Mouse (Mus musculus) retina, adult 2 months (tissue): Measurements from ENCODE around the gene Olfr301.

ENCODE experiments used
- DNase-seq: peaks from one replicate; pipeline ENCODE4 v3.0.0-alpha.2; 2012; ENCODE audit warnings: low read depth, low spot score

Olfr301 gene

DNA sequence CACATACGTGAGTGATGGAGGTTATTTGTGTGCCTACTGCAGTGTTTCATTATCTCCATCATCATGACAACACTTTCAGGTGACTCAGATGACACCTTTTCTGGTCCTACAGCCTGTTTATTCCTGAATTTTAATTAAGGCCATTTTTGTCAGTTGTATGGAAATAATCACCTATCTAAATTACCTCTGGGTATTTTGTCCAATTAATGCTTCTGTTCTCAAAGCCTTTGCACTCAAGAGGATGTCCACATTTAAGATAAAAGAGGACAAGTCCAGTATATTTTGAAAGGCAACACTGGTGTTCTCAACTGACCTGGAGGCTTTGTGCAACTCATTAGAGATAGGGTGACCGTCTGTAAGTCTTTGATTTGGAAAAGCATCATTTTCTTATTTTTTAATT lies at the start of gene Olfr301:
Gene Olfr301 (plus strand): TSS at position 301 of the 400 bp plus-strand sequence.
- no peak for DNase-seq

DNA sequence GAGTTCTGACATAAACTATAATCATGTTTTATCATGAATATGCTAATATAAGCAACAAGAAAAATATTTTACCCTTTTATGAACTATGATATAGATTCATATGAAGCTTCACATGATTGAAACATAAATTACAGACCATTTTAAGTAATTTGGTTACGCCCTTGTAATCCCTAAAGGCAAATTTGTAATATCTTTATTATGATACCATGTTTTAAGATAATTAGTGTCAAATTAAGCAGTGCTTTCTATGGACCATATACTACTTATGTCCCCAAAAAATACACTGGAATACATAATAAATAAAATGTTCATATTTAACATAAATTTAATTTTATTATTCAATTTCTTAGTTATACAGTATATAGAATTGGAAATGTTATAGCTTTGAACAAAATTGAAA lies 36.8 kb upstream of the Olfr301 start, which contains the start of gene Olfr305:
Gene Olfr305 (minus strand): TSS at position 101 of the 400 bp plus-strand sequence.
- no peak for DNase-seq

DNA sequence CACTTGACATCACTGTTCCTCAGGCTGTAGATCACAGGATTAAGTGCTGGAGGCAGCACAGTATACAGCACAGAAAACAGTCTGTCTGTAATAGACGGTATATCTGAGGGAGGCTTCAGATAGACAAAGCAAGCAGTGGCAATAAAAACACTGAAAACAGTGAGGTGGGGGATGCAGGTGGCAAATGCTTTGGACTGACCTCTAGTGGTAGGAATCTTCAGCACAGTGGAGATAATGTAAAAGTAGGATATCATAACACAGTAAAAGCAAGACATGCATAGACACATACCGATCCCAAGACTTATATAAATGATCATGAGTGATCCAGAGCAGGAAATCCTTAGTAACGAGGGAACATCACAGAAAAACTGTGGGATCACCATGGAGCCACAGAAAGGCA lies 17.9 kb upstream of the Olfr301 start:
- no peak for DNase-seq

DNA sequence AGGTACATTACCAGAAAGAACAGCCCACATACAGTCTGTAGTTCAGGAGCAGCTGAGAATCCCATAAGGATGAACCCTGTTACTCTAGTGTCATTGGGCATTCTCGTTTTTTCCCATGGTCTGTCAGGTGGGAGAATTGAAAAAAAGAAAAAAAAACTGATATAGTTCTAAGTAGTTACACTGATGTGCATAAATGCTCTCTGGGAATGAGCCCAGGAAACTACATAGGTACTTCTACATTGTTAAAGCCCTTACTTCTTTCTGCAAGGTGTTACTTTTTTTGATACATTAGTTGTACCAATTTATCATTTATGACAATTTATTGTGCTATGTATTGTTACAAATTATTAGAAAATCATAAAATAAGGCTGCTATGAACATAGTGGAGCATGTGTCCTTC lies 17.1 kb upstream of the Olfr301 start, which contains the start of gene Olfr304:
Gene Olfr304 (minus strand): TSS at position 101 of the 400 bp plus-strand sequence.
- DNase-seq: no peak

DNA sequence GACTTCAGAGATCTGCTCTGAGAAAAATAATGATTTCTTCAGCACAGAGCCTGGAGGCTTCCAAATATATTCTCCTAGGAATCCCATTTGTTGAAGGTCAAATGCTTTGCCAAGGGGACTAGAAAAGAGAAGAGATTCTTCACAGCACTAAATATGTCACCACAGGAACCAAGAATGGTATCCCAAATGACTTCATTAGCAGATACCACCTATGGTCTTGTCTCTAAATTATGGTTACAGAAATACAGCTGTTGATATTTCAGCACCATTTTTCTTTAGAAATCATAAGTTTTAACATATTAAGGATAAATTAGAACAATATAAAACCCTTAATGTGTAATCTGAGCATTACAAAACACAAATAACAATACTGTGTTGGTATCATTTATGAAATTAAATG lies 6.0 kb upstream of the Olfr301 start, which contains the start of gene Olfr303:
Gene Olfr303 (minus strand): TSS at position 101 of the 400 bp plus-strand sequence.
- no peak for DNase-seq

DNA sequence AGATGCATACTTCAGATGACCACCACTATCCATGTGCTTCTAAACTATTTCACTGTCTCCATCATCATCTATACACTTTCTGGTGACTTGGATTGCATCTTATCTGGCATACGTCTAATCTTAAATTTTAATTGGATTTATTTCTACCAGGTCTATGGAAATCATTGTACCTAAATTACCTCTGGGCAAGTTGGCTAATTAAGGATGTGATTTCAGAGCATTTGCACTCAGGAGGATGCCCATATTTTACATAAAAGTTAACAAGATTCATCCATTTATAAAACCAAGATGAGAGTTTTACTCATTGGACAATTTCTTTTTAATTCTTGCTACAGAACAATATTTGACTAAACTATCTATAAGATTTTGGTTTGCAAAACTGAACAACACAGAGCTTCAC lies 56.0 kb downstream of the Olfr301 start, which contains the start of gene Olfr299:
Gene Olfr299 (plus strand): TSS at position 301 of the 400 bp plus-strand sequence.
- no peak for DNase-seq
